Mouse (Mus musculus) lung, postnatal 14 days (tissue): ENCODE data around the gene Rbp3.

Experiments
- DNase-seq: peaks from one replicate; pipeline ENCODE4 v3.0.0; 2021

Gene Rbp3

GRCm38 (mm10) chr14:33953761-33954160 is at the start of gene Rbp3:
Gene Rbp3, plus strand, starts transcription at chr14:33954003.
- DNase-seq = no peak

GRCm38 (mm10) chr14:33904851-33905250 is 49.0 kb upstream of the Rbp3 start:
- DNase-seq = no peak

- DNase-seq = peak; percentile 78
These were observed 40.1 kb upstream of the Rbp3 start for GRCm38 (mm10) chr14:33913727-33914126.

- DNase-seq = no peak
These were observed 39.6 kb upstream of the Rbp3 start for GRCm38 (mm10) chr14:33914206-33914605.

- no peak for DNase-seq
These were observed 32.9 kb upstream of the Rbp3 start for GRCm38 (mm10) chr14:33920727-33921559.

GRCm38 (mm10) chr14:33922771-33923167 is 31.0 kb upstream of the Rbp3 start:
- no peak for DNase-seq

GRCm38 (mm10) chr14:33923168-33924070 is 30.4 kb upstream of the Rbp3 start, which contains the start of gene Gdf10:
Gene Gdf10, plus strand, starts transcription at chr14:33923587.
- peak; percentile 14 for DNase-seq

GRCm38 (mm10) chr14:33931853-33932252 is 21.9 kb upstream of the Rbp3 start:
- DNase-seq = no peak

GRCm38 (mm10) chr14:33932935-33933703 is 20.7 kb upstream of the Rbp3 start:
- peak; percentile 81 for DNase-seq

GRCm38 (mm10) chr14:33933778-33934317 is 20.0 kb upstream of the Rbp3 start:
- DNase-seq = peak; percentile 64

- peak; percentile 66 for DNase-seq
These were observed 14.7 kb upstream of the Rbp3 start for GRCm38 (mm10) chr14:33939117-33939516.

- DNase-seq = no peak
These were observed 13.1 kb upstream of the Rbp3 start, which contains the start of gene Gdf2 for GRCm38 (mm10) chr14:33940739-33941138. Gene Gdf2, plus strand, starts transcription at chr14:33941039.

GRCm38 (mm10) chr14:33942222-33942621 is 11.6 kb upstream of the Rbp3 start:
- DNase-seq = no peak

- no peak for DNase-seq
These were observed 7.7 kb upstream of the Rbp3 start for GRCm38 (mm10) chr14:33946125-33946524.

GRCm38 (mm10) chr14:33952233-33952981 is 1.4 kb upstream of the Rbp3 start:
- no peak for DNase-seq

GRCm38 (mm10) chr14:33956055-33956454 is 2.3 kb downstream of the Rbp3 start:
- no peak for DNase-seq

- no peak for DNase-seq
These were observed 4.4 kb downstream of the Rbp3 start for GRCm38 (mm10) chr14:33958186-33958585.

- DNase-seq = no peak
These were observed 5.0 kb downstream of the Rbp3 start for GRCm38 (mm10) chr14:33958841-33959240.

GRCm38 (mm10) chr14:33959341-33959740 is 5.5 kb downstream of the Rbp3 start:
- peak; percentile 53 for DNase-seq

- DNase-seq = peak; percentile 3
These were observed 11.9 kb downstream of the Rbp3 start for GRCm38 (mm10) chr14:33965675-33966074.

- no peak for DNase-seq
These were observed 18.9 kb downstream of the Rbp3 start for GRCm38 (mm10) chr14:33972679-33973078.

- no peak for DNase-seq
These were observed 20.9 kb downstream of the Rbp3 start for GRCm38 (mm10) chr14:33974752-33975151.
